Mouse (Mus musculus): ENCODE measurements around the gene Mycbp.
A peak's percentile ranks its signal among the peaks of the same experiment; 100 is the strongest.

Gene Mycbp

GRCm38 (mm10) chr4:123904333-123905125, at the start of gene Mycbp:
Mycbp (plus strand) TSS chr4:123904832.
- peak; percentile 95 for DNase-seq (ENCODE audit: low read depth, low spot score)

- DNase-seq (ENCODE audit: low read depth, low spot score) = no peak
These were observed 47.7 kb upstream of the Mycbp start for GRCm38 (mm10) chr4:123856888-123857287.

- DNase-seq (ENCODE audit: low read depth, low spot score) = no peak
These were observed 46.5 kb upstream of the Mycbp start for GRCm38 (mm10) chr4:123858090-123858489.

DNA sequence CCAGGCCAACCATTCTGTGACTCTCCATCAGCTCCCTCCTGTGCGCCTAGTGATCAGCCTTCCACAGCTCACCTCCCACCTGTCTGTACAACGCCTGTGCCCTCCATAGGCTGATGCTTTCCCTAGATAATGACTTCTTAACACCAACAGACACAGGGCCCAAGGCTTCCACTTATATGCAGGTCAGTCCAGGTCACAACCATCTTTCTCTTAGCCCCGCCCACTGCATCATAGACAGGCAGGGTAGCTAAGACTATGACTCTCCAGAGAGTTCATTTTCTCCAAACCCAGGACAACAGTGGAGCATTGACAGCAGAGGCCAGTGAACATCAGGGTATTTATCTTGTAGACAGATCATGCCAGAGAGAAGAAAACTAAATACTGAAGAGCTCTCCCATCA, 45.3 kb upstream of the Mycbp start, which contains the start of gene 4933427I04Rik:
4933427I04Rik (plus strand) TSS at position 301 of the 400 bp plus-strand sequence.
- no peak for DNase-seq (ENCODE audit: low read depth, low spot score)

DNA sequence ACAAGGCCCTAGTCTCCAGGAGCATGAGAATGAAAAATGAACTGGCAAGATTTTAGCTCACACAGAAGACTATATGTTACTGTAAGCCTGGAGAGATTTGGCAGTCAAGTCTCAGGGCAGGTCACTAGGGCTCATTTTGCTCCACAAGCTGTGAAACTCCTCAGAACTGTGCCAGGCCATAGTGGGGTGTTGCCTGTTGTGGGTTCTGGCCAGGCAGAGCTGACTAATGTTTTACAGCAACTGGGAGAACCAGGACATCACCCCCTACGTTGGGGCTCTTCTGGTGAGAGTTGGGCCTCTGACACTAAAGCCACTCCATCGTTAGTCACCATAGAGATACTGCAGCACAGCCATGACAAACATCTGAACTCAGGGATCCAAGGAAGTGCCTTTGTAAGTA, 44.8 kb upstream of the Mycbp start:
- no peak for DNase-seq (ENCODE audit: low read depth, low spot score)

- no peak for DNase-seq (ENCODE audit: low read depth, low spot score)
These were observed 44.0 kb upstream of the Mycbp start for GRCm38 (mm10) chr4:123860621-123861020.

DNA sequence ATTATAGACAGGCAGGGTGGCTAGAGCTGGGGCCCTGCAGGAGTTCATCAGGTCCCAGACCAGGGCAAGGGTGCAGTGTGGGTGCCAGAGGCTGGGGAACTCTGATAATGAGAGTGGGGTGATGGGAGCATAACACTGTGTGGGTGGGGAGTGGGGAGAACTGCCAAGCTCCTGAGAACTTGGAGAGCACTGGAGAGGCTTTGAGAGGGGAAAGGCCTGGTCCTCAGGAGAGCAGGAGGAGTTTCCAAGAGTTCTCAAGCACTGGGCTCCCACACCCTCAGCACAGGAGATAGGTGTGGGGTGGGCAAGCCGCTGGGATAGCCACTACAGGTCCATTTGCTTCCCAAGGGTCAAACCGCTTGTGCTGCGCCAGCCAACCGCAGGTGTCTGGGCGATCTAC, 10.9 kb upstream of the Mycbp start:
- DNase-seq (ENCODE audit: low read depth, low spot score) = no peak

GRCm38 (mm10) chr4:123894295-123894694, 10.3 kb upstream of the Mycbp start:
- DNase-seq (ENCODE audit: low read depth, low spot score) = no peak

- DNase-seq (ENCODE audit: low read depth, low spot score) = peak; percentile 74
These were observed 5.9 kb upstream of the Mycbp start for GRCm38 (mm10) chr4:123898696-123899095.

DNA sequence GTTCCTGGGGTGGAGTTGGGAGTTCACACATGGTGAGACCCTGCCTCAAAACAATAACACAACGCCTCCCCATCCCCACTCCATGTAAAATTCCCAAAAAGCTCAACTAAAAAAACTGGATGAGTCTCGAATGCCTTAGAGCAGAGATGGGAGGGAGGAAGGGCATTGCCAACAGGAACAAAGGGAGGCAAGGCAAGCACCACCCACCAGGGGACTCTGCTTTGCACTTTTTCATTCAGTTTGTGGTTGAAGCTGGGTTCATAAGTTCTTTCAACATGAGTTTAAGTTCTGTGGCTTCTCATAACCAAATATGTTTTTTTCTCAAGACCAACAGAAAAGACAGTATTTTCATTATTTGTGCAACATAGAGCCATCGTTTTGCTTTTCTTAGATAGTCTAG, 1.2 kb upstream of the Mycbp start:
- peak; percentile 44 for DNase-seq (ENCODE audit: low read depth, low spot score)

- peak; percentile 54 for DNase-seq (ENCODE audit: low read depth, low spot score)
These were observed 565 bp downstream of the Mycbp start for GRCm38 (mm10) chr4:123905126-123905668.

GRCm38 (mm10) chr4:123911503-123911902, 6.9 kb downstream of the Mycbp start:
- DNase-seq (ENCODE audit: low read depth, low spot score) = no peak

- peak; percentile 48 for DNase-seq (ENCODE audit: low read depth, low spot score)
These were observed 7.8 kb downstream of the Mycbp start for GRCm38 (mm10) chr4:123912431-123912830.

- DNase-seq (ENCODE audit: low read depth, low spot score) = peak; percentile 97
These were observed 12.3 kb downstream of the Mycbp start, which contains the start of gene Rragc for GRCm38 (mm10) chr4:123916748-123917547. Rragc (plus strand) TSS chr4:123917446.

DNA sequence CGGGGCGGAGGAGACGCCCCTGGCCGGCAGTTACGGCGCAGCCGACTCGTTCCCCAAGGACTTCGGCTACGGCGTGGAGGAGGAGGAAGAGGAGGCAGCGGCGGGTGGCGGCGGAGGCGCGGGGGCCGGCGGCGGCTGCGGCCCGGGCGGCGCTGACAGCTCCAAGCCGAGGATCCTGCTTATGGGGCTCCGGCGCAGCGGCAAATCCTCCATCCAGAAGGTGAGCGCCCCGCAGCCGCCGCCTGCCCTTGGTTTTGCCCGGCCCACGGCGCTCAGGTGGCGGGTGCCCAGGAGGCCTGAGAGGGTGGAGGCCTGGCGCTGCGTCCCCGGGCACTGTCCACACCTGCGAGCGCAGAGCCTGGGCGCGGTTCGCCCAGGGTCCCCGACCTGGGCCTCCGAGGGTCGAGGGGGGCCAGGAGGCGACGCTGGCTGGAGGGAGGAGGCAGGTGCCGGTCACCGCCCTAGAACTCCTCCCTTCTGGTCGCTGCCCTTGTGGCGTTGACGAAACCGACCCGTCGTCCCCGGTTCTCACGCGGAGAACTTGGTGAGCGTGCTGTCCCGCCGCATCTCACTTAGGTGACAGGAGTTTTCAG, 13.0 kb downstream of the Mycbp start, which contains the start of gene 4930535I16Rik:
4930535I16Rik (minus strand) TSS at position 475 of the 593 bp plus-strand sequence.
- peak; percentile 35 for DNase-seq (ENCODE audit: low read depth, low spot score)

DNA sequence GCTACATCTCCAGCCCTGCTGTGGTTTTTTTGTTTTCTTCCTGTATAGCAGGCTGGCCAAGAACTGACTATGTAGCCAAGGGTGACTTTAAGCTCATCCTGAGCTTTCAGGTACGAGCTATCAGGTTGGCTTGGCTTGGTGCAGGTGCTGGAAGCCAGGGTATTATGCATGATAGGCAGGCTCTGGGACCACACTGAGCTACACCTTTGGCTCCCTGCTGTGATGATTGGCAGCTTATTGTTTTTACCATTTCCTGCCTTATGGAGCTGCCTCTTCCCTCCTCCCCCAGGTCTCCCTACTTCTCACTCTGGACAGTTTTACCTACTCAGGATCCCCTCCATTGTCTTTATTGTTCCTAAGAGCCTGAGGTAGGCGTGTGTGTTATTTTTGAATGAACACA, 14.2 kb downstream of the Mycbp start:
- DNase-seq (ENCODE audit: low read depth, low spot score) = no peak

DNA sequence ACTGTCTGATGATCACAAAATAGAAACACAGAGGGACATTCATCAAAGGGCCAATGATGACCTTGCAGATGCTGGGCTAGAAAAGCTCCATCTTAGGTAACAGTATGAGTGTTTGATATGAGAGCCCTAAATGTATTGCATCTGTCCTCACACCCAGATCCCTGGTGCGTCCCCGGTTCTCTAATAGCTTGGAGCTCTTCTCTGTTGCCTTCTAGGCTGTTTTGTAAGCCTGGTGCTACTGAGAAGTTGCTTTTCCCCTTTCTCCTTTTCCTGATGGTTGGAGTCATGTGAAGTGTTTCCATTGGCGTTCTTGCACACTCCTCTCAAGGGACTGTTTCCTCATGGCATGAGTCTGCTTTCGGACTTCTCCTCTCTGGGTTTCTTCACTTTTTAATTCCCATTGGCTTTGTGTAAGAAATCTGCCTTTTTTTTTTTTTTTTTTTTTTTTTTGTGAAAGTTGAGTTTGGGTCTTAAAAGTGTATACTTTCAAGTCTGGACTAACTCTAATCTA, 16.5 kb downstream of the Mycbp start:
- DNase-seq (ENCODE audit: low read depth, low spot score) = no peak

- no peak for DNase-seq (ENCODE audit: low read depth, low spot score)
These were observed 23.3 kb downstream of the Mycbp start for GRCm38 (mm10) chr4:123927961-123928360.

GRCm38 (mm10) chr4:123929994-123930393, 25.4 kb downstream of the Mycbp start:
- peak; percentile 54 for DNase-seq (ENCODE audit: low read depth, low spot score)

- no peak for DNase-seq (ENCODE audit: low read depth, low spot score)
These were observed 29.7 kb downstream of the Mycbp start for GRCm38 (mm10) chr4:123934306-123934705.

DNA sequence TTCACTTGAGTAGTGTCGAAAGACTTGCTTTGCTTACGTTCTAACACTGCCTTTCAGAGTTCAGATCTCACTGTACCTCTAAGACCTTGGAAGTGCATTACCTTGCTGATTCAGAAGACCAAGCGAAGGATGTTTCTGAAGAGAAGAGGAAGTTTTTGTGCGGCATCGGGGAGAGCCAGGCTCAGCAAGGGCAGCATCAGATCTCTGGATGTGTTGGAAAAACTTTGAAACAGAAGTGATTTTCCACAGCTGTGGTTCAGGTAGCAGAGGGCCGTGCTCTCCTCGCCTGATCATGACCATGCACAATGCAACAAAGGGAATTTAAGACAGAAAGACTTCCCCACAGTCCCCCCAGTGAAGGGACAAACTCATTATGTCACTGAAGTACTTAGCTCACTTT, 31.4 kb downstream of the Mycbp start:
- no peak for DNase-seq (ENCODE audit: low read depth, low spot score)

DNA sequence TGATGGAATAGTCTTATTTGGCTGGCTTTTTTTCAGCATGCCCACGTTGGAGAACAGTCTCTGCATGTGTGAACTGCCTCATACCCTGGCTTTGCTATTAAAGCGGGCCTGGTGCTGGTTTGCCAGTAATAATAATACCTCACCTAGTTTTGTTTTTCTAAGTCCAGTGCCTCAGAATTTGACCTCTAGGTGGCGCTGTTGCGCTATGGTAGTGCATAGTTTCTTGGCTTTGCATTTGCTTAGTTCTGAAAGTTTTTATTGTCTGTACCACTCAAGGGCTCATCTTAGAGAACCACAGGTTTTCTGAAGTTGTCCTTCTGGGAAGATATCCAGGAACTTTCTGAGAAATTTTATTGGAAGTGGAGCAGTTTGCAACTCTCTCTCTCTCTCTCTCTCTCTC, 35.2 kb downstream of the Mycbp start:
- DNase-seq (ENCODE audit: low read depth, low spot score) = peak; percentile 87
